Mouse (Mus musculus) erythroblast, embryonic 14.5 days (primary cell): ENCODE measurements around the gene Scn8a.

Source experiments
- GATA1 ChIP-seq: IDR thresholded peaks from 2 replicates; pipeline ENCODE4 v1.6.1; 2012; ENCODE audit warnings: low read length, inconsistent platforms, mixed read lengths
- TAL1 ChIP-seq: IDR thresholded peaks from 3 replicates; pipeline ENCODE4 v1.6.1; 2012; ENCODE audit warnings: low read length, inconsistent platforms, mixed read lengths

DNA sequence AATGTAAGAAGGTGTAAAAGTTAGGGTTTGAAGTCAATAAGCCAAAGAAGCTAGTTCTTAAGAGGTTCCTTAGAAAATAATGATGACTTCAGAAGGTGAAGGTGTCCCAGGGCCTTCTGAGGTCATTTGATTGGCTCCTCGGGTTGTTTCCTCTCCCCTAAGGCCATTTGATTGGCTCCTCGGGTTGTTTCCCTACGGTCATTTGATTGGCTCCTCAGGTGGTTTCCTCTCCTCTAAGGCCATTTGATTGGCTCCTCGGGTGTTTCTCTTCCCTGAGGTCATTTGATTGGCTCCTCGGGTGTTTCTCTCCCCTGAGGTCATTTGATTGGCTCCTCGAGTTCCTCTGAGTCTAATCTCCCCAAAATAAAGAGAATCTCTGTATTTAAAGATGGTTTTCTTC is 141.7 kb downstream of the Scn8a start:
- TF ChIP-seq GATA1 (no peak), TAL1 (no peak)
